Mouse (Mus musculus) liver, embryonic 14.5 days (tissue): ENCODE measurements around the gene Gm49368. TPM values are rescaled to one million over a fixed set of nuclear protein-coding genes. Genes with fewer than 3 reads are reported as not detected.
"Not testable (repeated sequence)": the region's sequence is repeated elsewhere in the genome, so short reads cannot be mapped to it uniquely, and the experiment has no call there.

Source experiments
- ATAC-seq: fragments of 200-750 bp; cut with Nextera tagmentation; 2 replicates; pipeline ENCODE4 v1.8.0; 2017; ENCODE audit warnings: moderate number of reproducible peaks, mild to moderate bottlenecking, moderate library complexity; ENCODE audit not compliant: insufficient read depth
- DNase-seq, 3 experiments: peaks; one replicate each; pipeline ENCODE4 v3.0.0-alpha.2; 2012 to 2013; ENCODE audit warnings: low read depth in 3 of 3, low spot score in 3 of 3
- H3K27ac ChIP-seq: fragments of 300-500 bp; sonication (generic); 2 replicates; pipeline ENCODE4 v1.5.1; 2014; ENCODE audit warnings: moderate library complexity, mild to moderate bottlenecking, control low read depth, inconsistent platforms
- H3K27me3 ChIP-seq: fragments of 300-500 bp; sonication (generic); 2 replicates; pipeline ENCODE4 v1.6.1; 2014; ENCODE audit warnings: mild to moderate bottlenecking, low read length, moderate library complexity; ENCODE audit not compliant: control insufficient read depth, insufficient read depth
- H3K36me3 ChIP-seq: fragments of 300-500 bp; sonication (generic); replicated peaks from 2 replicates; pipeline ENCODE4 v1.6.1; 2014; ENCODE audit warnings: low read depth; ENCODE audit not compliant: control insufficient read depth, insufficient read depth
- H3K4me1 ChIP-seq, 2 experiments: fragments of 200-500 bp in 1 of 2; fragments of 300-500 bp in 1 of 2; sonication (generic) in 1 of 2; replicated peaks; 2 replicates each; pipeline ENCODE4 v1.6.1; 2012 to 2014; ENCODE audit warnings: antibody characterized with exemption in 1 of 2, inconsistent platforms in 1 of 2, low read length in 1 of 2; ENCODE audit not compliant: control insufficient read depth in 2 of 2, insufficient read depth in 2 of 2
- H3K4me2 ChIP-seq: fragments of 300-500 bp; sonication (generic); 2 replicates; pipeline ENCODE4 v1.6.1; 2014; ENCODE audit warnings: low read depth, mild to moderate bottlenecking, control low read depth, moderate library complexity
- H3K4me3 ChIP-seq, 2 experiments: fragments of 200-500 bp in 1 of 2; fragments of 300-500 bp in 1 of 2; sonication (generic) in 1 of 2; 2 replicates each; pipeline ENCODE4 v1.5.1; 2012 to 2014; ENCODE audit warnings: low read depth in 2 of 2, low read length in 2 of 2, mild to moderate bottlenecking in 2 of 2, control low read depth in 1 of 2, inconsistent platforms in 1 of 2, moderate library complexity in 1 of 2; ENCODE audit not compliant: insufficient read depth in 1 of 2
- H3K9ac ChIP-seq: fragments of 300-500 bp; sonication (generic); replicated peaks from 2 replicates; pipeline ENCODE4 v1.6.1; 2014; ENCODE audit warnings: mild to moderate bottlenecking, control low read depth, moderate library complexity
- H3K9me3 ChIP-seq: fragments of 300-500 bp; sonication (generic); 2 replicates; pipeline ENCODE4 v1.6.1; 2016; ENCODE audit warnings: low read length, mixed read lengths; ENCODE audit not compliant: control insufficient read depth
- CTCF ChIP-seq: IDR thresholded peaks from 2 replicates; pipeline ENCODE4 v1.5.1; 2016; ENCODE audit warnings: antibody characterized with exemption, low read depth, control low read depth
- EP300 ChIP-seq: IDR thresholded peaks from 2 replicates; pipeline ENCODE4 v1.6.1; 2016; ENCODE audit warnings: antibody characterized with exemption, low read depth
- WGBS: fragments of 180-500 bp; shearing (Covaris S2); extraction: QIAGEN DNeasy Blood & Tissue Kit; methylation state at CpG from one replicate; pipeline ENCODE4 v1.1.7; 2014; ENCODE audit not compliant: insufficient replicate concordance; 5-methylcytosine and 5-hydroxymethylcytosine counted together
- polyA plus RNA-seq, 2 experiments: library from polyadenylated mRNA; depleted of rRNA in 1 of 2; stranded (reverse) in 1 of 2; unstranded in 1 of 2; fragments of >200 nt; fragmentation: Nextera tagmentation in 1 of 2; extraction: Ambion mirVana in 1 of 2; gene quantifications; 2 replicates each; pipeline versions ENCODE4 v1.2.1 to v1.2.3; 2012 to 2014

Gene Gm49368
- polyA plus RNA-seq, 2 experiments = 0.03 TPM; not detected in 1

- H3K4me3 ChIP-seq = no peak overlapping the region
- no peak overlapping the region for H3K9ac ChIP-seq
- no peaks in the 10 kb centered on the region for H3K36me3 ChIP-seq
- peaks cover 0 to 4% of the 10 kb centered on the region in 2 experiments; a peak in 2 of 4 replicates for H3K4me1 ChIP-seq
- H3K4me2 ChIP-seq = no peak overlapping the region
- no peaks in the 10 kb centered on the region for H3K27me3 ChIP-seq
- no peak overlapping the region for H3K27ac ChIP-seq
- H3K9me3 ChIP-seq = no peaks in the 10 kb centered on the region
- DNase-seq (peak; percentile 30 to 52 (median 41)), ATAC-seq (peak; percentile 77)
- TF ChIP-seq EP300 (no peak), CTCF (no peak)
- WGBS = 43% methylated on average over 9 of the region's 9 CpGs
Observed at GRCm38 (mm10) chr7:128031403-128031976, 31.0 kb upstream of the Gm49368 start.

GRCm38 (mm10) chr7:128032290-128032988 is 30.0 kb upstream of the Gm49368 start:
- Histone ChIP-seq H3K9ac (no peak overlapping the region), H3K4me3 (no peak overlapping the region), H3K27me3 (no peaks in the 10 kb centered on the region), H3K4me1 (peaks cover 0 to 4% of the 10 kb centered on the region in 2 experiments; a peak in 2 of 4 replicates), H3K4me2 (no peak overlapping the region), H3K9me3 (no peaks in the 10 kb centered on the region), H3K36me3 (no peaks in the 10 kb centered on the region), H3K27ac (no peak overlapping the region)
- no peak for DNase-seq
- TF ChIP-seq EP300 (no peak), CTCF (no peak)
- ATAC-seq = no peak
- WGBS = 65% methylated on average over 5 of the region's 5 CpGs

GRCm38 (mm10) chr7:128032989-128033293 is 29.5 kb upstream of the Gm49368 start:
- 82% methylated on average over 3 of the region's 3 CpGs for WGBS
- H3K27ac ChIP-seq = no peak overlapping the region

GRCm38 (mm10) chr7:128033616-128034015 is 28.9 kb upstream of the Gm49368 start:
- no peak for TF ChIP-seq CTCF
- H3K4me1 ChIP-seq = peaks cover 0 to 4% of the 10 kb centered on the region in 2 experiments; a peak in 2 of 4 replicates
- DNase-seq = no peak
- H3K4me3 ChIP-seq = no peak overlapping the region
- H3K9me3 ChIP-seq = no peaks in the 10 kb centered on the region
- H3K9ac ChIP-seq = no peak overlapping the region
- 65% methylated on average over 4 of the region's 4 CpGs for WGBS
- no peaks in the 10 kb centered on the region for H3K27me3 ChIP-seq
- H3K27ac ChIP-seq = no peak overlapping the region
- H3K4me2 ChIP-seq = no peak overlapping the region
- no peak for ATAC-seq
- no peaks in the 10 kb centered on the region for H3K36me3 ChIP-seq

More at GRCm38 (mm10) chr7:128032989-128033293, 29.5 kb upstream of the Gm49368 start:
- H3K9me3 ChIP-seq = no peaks in the 10 kb centered on the region
- H3K27me3 ChIP-seq = no peaks in the 10 kb centered on the region
- no peak for TF ChIP-seq CTCF
- TF ChIP-seq EP300 = no peak
- no peak overlapping the region for H3K4me3 ChIP-seq
- H3K4me2 ChIP-seq = no peak overlapping the region
- H3K9ac ChIP-seq = no peak overlapping the region
- DNase-seq (no peak), ATAC-seq (no peak)
- H3K4me1 ChIP-seq = peaks cover 0 to 4% of the 10 kb centered on the region in 2 experiments; a peak in 2 of 4 replicates
- no peaks in the 10 kb centered on the region for H3K36me3 ChIP-seq

GRCm38 (mm10) chr7:128042161-128042820 is 20.2 kb upstream of the Gm49368 start:
- H3K36me3 ChIP-seq, H3K27ac ChIP-seq, H3K4me3 ChIP-seq, H3K4me1 ChIP-seq, DNase-seq, H3K9ac ChIP-seq, H3K9me3 ChIP-seq, H3K27me3 ChIP-seq, ATAC-seq: not testable (repeated sequence)
- WGBS = 25% methylated on average over 15 of the region's 15 CpGs
- H3K4me2 ChIP-seq = peak overlapping the region; percentile 4; the same call in 1 of the 2 replicates
